Mouse (Mus musculus) heart, postnatal 0 days (tissue): ENCODE measurements around the gene Pirt. TPM values are rescaled to one million over a fixed set of nuclear protein-coding genes. Genes with fewer than 3 reads are reported as not detected.
A peak's percentile ranks its signal among the peaks of the same experiment; 100 is the strongest.

Experiments used
- ATAC-seq: fragments of 200-750 bp; cut with Nextera tagmentation; 2 replicates; pipeline ENCODE4 v1.8.0; 2017; ENCODE audit warnings: low read depth, moderate number of reproducible peaks, moderate library complexity; ENCODE audit not compliant: insufficient read depth
- DNase-seq: peaks from one replicate; pipeline ENCODE4 v3.0.0-alpha.2; 2016; ENCODE audit warnings: low spot score
- H3K27ac ChIP-seq: fragments of 300-500 bp; sonication (generic); 2 replicates; pipeline ENCODE4 v1.5.1; 2014; ENCODE audit warnings: low read depth, mild to moderate bottlenecking
- H3K27me3 ChIP-seq: fragments of 300-500 bp; sonication (generic); 2 replicates; pipeline ENCODE4 v1.6.1; 2014; ENCODE audit warnings: low read length, mixed read lengths; ENCODE audit not compliant: control insufficient read depth, insufficient read depth
- H3K36me3 ChIP-seq: fragments of 300-500 bp; sonication (generic); replicated peaks from 2 replicates; pipeline ENCODE4 v1.6.1; 2014; ENCODE audit warnings: low read length, mixed read lengths; ENCODE audit not compliant: control insufficient read depth, insufficient read depth
- H3K4me1 ChIP-seq: fragments of 300-500 bp; sonication (generic); 2 replicates; pipeline ENCODE4 v1.6.1; 2014; ENCODE audit warnings: antibody characterized with exemption; ENCODE audit not compliant: control insufficient read depth, insufficient read depth
- H3K4me2 ChIP-seq: fragments of 300-500 bp; sonication (generic); 2 replicates; pipeline ENCODE4 v1.6.1; 2014; ENCODE audit warnings: low read depth, mild to moderate bottlenecking, low read length, moderate library complexity
- H3K4me3 ChIP-seq: fragments of 300-500 bp; sonication (generic); 2 replicates; pipeline ENCODE4 v1.5.1; 2014; ENCODE audit warnings: low read depth, low read length
- H3K9ac ChIP-seq: fragments of 300-500 bp; sonication (generic); replicated peaks from 2 replicates; pipeline ENCODE4 v1.6.1; 2014; ENCODE audit warnings: low read depth, low read length, mixed read lengths
- H3K9me3 ChIP-seq: fragments of 300-500 bp; sonication (generic); replicated peaks from 2 replicates; pipeline ENCODE4 v1.6.1; 2016; ENCODE audit warnings: low read length; ENCODE audit not compliant: control insufficient read depth
- CTCF ChIP-seq: IDR thresholded peaks from 2 replicates; pipeline ENCODE4 v1.5.1; 2016; ENCODE audit warnings: antibody characterized with exemption, control low read depth, low read depth
- EP300 ChIP-seq: IDR thresholded peaks from 2 replicates; pipeline ENCODE4 v1.6.1; 2016; ENCODE audit warnings: antibody characterized with exemption, low read depth
- whole genome bisulfite sequencing: fragments of 180-500 bp; shearing (Covaris S2); extraction: QIAGEN DNeasy Blood & Tissue Kit; methylation state at CpG from one replicate; pipeline ENCODE4 v1.1.7; 2014; 5-methylcytosine and 5-hydroxymethylcytosine counted together
- polyA plus RNA-seq: library from polyadenylated mRNA; unstranded; fragments of >200 nt; fragmentation: Nextera tagmentation; extraction: Ambion mirVana; gene quantifications from 2 replicates; pipeline ENCODE4 v1.2.1, GENCODE M21; 2015
- total RNA-seq: library from RNA; depleted of rRNA; stranded (reverse); fragments of >200 nt; gene quantifications from 2 replicates; pipeline ENCODE4 v1.2.3, GENCODE M21; 2014; ENCODE audit warnings: low replicate concordance

Pirt gene
- total and polyA plus RNA-seq, 2 experiments from 2014 or later, result 15.0 to 24.5 TPM

DNA sequence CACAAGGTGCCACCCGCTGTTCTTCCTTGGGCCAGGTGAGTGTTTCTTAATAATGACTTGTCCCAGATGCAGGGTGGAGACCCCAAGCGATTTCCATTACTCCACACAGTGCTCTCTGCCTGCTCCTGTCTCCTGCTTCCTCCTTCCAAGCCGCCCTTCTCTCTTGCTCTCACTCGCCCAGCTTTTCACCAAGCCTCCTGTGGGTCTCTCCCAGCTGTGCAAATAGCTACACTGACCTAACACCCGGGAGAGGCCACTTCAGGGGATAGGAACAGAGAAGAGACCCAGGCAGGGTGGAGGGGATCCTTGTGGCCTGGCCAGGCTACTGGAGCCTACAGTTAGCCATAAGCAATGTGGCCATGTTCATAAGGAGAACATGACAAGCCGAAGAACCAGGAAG is 35.1 kb downstream of the Pirt start:
- no peak overlapping the region for H3K4me3 ChIP-seq
- no peak overlapping the region for H3K4me2 ChIP-seq
- 69% methylated on average over 6 of the region's 6 CpGs for WGBS
- H3K36me3 ChIP-seq, result no peaks in the 10 kb centered on the region
- no peak for DNase-seq
- no peak overlapping the region for H3K9ac ChIP-seq
- H3K27me3 ChIP-seq, result no peaks in the 10 kb centered on the region
- ATAC-seq, result no peak; the same call in 1 of the 2 replicates
- no peak for TF ChIP-seq CTCF
- no peak for TF ChIP-seq EP300
- H3K9me3 ChIP-seq, result no peaks in the 10 kb centered on the region
- H3K27ac ChIP-seq, result no peak overlapping the region
- no peaks in the 10 kb centered on the region for H3K4me1 ChIP-seq

DNA sequence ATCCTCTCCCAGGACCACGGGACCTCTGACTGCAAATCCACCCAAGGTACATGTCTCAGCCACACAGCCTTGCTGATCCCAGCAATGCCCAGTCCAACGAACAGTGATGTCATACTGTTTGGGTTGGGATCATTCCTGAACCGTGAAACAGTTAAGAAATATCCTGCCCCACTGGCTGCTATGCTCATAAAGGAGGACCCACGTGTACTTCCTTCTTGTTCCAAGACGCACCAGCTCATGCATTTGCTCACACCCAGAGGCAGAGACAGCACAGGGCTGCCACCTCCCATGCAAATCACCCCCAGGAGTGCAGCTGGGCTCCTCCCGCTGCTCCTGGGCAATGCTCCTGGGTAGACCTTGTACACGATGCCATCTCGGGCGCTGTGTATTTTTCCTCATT is 44.5 kb downstream of the Pirt start, which contains the start of gene Tmem238l:
Gene Tmem238l (plus strand): TSS at position 336 of the 400 bp plus-strand sequence.
- Histone ChIP-seq H3K9ac (no peak within 1 kb of the TSS), H3K4me3 (no peak within 1 kb of the TSS), H3K4me1 (peaks cover 1% of the 10 kb centered on the region; the same call in 1 of the 2 replicates), H3K4me2 (no peak within 1 kb of the TSS), H3K27me3 (no peaks in the 10 kb centered on the region), H3K36me3 (no peaks in the 10 kb centered on the region), H3K27ac (no peak within 1 kb of the TSS), H3K9me3 (no peaks in the 10 kb centered on the region)
- 73% methylated on average over 9 of the region's 9 CpGs for WGBS
- ATAC-seq (no peak), DNase-seq (no peak)
- TF ChIP-seq EP300 (no peak), CTCF (no peak)

DNA sequence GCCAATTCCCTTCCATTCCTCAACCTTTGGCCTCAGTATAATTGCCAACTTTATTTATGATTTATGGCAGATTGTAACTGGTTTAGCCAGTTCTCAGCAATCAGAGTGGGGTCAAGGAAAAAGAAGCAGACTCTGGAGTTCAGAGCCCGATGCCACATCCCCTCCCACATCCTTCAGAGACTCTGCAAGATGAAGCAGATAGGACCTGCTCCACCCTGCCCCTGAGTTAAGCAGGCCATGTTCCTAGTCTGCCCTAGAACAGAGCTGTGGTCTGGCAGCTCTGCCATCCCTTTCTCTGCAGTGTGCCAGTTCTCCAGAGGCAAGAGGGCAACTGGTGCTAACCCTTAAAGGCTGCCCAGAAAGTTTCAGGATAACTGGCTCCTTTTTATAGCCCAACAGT is 49.0 kb downstream of the Pirt start:
- DNase-seq, result no peak
- H3K4me2 ChIP-seq, result no peak overlapping the region
- H3K36me3 ChIP-seq, result no peaks in the 10 kb centered on the region
- TF ChIP-seq CTCF, result no peak
- no peak for TF ChIP-seq EP300
- H3K4me1 ChIP-seq, result peaks cover 19% of the 10 kb centered on the region
- no peak overlapping the region for H3K27ac ChIP-seq
- H3K9me3 ChIP-seq, result no peaks in the 10 kb centered on the region
- no peak overlapping the region for H3K4me3 ChIP-seq
- no peak for ATAC-seq
- H3K9ac ChIP-seq, result no peak overlapping the region
- WGBS, result 74% methylated on average over 1 of the region's 1 CpGs
- no peaks in the 10 kb centered on the region for H3K27me3 ChIP-seq

DNA sequence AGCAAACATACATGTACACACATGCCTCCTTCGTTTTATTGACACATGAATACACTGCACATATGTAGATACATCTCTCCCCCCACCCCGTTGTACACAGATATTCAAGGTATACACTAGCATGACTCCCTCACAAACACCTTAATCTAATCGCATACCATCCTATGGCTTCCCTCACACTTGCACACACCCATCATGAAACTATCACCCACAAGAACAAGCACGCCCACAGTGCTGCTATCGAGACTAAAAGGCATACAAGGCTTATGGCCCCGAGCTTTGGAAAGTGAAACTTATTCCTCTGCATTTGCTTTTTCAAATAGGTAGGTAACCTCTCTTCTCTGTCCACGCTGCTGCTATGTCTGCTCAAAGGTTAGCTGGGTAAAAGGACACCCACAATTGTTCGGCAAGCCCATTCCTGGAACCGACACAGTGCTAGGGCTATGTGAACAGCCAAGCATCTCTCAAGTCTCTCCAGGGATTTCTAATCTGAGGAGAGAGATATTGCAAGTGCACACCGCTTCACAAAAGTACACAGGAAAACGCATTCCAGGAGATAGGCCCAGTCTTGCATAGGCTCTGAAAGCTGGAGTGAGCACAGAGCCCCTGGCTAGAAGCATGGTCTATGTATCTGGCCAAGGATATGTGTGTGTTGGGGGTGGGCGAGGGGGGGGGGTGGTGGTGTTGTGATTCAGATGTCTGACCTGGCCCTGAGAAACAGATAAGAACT is 49.8 kb downstream of the Pirt start:
- ATAC-seq (peak; percentile 72), DNase-seq (peak; percentile 51)
- peak overlapping the region; percentile 55; the same call in 1 of the 2 replicates for H3K27ac ChIP-seq
- no peaks in the 10 kb centered on the region for H3K27me3 ChIP-seq
- H3K36me3 ChIP-seq, result no peaks in the 10 kb centered on the region
- H3K9ac ChIP-seq, result no peak overlapping the region
- no peak overlapping the region for H3K4me3 ChIP-seq
- 30% methylated on average over 12 of the region's 12 CpGs for WGBS
- H3K4me2 ChIP-seq, result 0 out of 2 replicates have a peak overlapping the region, but pooled peaks have one; percentile 6
- no peaks in the 10 kb centered on the region for H3K9me3 ChIP-seq
- peaks cover 19% of the 10 kb centered on the region for H3K4me1 ChIP-seq
- TF ChIP-seq CTCF (no peak), EP300 (no peak)

DNA sequence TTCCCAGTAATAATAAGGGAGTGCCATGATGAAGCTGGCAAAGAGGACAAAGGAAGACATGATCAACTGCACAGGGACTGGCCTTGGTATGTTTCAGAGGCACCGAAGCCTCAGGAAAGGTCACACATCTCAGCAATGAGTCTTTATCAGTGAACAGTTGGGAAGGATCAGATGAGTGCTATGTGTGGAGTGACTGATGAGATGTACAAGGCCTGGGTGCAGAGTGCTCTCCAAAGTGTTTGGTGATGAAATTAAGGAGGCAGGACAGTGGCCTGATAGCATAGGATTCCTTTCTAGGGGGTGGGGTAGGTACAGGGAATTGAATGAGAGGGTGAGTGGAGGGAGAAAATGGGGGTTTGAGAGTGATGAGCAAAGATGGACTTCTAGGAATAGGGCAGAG is 51.7 kb downstream of the Pirt start:
- DNase-seq (peak; percentile 21), ATAC-seq (peak; percentile 81)
- Histone ChIP-seq H3K9ac (no peak overlapping the region), H3K27me3 (no peaks in the 10 kb centered on the region), H3K4me2 (no peak overlapping the region), H3K36me3 (no peaks in the 10 kb centered on the region), H3K4me3 (no peak overlapping the region), H3K4me1 (peaks cover 19% of the 10 kb centered on the region), H3K27ac (peak overlapping the region; percentile 38; the same call in 1 of the 2 replicates), H3K9me3 (no peaks in the 10 kb centered on the region)
- peak; percentile 67; the same call in 1 of the 2 replicates for TF ChIP-seq EP300
- no peak for TF ChIP-seq CTCF
- WGBS, result 34% methylated on average over 1 of the region's 1 CpGs
